Mouse (Mus musculus) gastrocnemius, adult 8-10 months (tissue): ENCODE measurements around the gene Hjurp. TPM values are rescaled to one million over a fixed set of nuclear protein-coding genes. Genes with fewer than 3 reads are reported as not detected.

Source experiments
- DNase-seq, 2 experiments: peaks; one replicate each; pipeline ENCODE4 v3.0.0; 2022; ENCODE audit warnings: low spot score in 2 of 2
- total RNA-seq, 4 experiments: library from RNA; stranded (reverse); gene quantifications; 2 replicates each; pipeline ENCODE4 v1.2.4; 2022

Gene Hjurp
- total RNA-seq, 4 experiments from 2014 or later = 4.4 to 6.3 (median 4.7) TPM

DNA sequence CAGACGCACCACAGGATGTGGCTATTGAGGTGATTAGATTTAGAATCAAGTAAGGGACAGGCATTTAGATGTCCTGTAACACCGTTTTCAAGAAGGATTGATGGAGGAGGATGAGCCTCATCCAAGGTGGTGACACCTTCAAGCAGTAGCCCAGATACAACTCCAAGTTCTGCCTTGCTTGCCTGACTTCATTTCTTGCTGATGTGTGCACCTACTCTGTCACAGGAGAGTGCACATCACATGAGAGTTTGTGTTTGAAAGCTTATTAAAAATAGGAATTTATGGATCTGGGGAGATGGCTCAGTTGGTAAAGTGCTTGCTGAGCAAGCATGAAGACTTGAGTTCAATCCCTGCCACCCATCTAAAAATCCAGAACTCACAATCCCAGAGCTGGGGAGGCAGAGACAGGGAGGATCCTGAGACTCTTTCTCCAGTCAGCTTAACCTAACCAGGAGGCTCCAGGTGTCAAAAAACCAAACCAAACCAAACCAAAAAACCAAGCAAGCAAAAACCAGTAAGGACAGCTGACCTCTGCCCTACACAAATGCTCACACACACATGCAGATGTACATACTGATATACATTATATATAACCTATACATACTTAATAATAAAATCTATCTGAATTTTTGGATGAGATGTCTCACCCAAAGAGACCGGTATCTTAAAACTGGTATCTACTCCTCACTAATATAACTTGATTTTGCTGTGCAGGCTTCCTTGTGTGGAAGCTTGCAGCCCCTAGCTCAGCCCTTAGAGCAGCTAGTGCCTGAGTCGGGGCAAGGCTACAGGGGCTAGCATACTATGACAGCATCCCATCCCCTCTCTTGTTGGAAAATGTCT lies 21.5 kb upstream of the Hjurp start:
- DNase-seq = no peak

DNA sequence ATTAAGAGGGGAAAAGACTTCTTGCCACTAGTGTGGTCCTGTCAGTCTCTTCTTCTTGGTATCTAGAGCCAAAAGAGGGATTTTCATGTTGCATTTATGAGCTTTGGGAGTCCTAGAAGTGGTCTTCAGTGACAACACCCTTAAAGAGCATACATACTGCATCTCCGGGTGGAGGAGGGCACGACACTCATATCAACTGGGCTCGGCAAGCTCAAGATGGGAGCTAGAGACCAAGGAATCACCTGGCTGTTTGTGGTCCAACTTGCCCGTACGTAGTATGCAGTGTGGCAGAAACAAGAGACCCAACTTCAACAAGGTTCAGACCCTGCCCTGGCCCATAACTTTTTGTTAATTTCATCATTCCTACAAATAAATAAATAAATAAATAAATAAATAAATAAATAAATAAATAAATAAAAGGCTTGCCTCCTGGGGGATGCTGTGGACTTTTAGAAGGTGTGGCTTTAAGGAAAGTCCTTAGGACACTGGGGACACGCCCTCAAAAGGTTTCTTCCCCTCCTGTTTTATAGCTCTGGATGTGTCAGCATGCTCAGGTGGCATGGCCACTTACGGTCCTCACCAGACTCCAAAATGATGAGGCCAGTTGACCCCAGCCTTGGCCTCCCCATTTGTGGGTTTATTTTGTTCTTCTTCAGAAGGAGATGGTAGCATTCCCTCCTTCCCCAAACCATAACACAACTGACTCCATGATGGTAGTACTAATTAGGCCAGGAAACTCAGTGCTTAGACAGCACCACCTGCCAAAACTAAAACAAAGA lies 20.2 kb upstream of the Hjurp start:
- no peak for DNase-seq

GRCm38 (mm10) chr1:88296171-88296920 lies 18.9 kb upstream of the Hjurp start:
- DNase-seq = no peak

DNA sequence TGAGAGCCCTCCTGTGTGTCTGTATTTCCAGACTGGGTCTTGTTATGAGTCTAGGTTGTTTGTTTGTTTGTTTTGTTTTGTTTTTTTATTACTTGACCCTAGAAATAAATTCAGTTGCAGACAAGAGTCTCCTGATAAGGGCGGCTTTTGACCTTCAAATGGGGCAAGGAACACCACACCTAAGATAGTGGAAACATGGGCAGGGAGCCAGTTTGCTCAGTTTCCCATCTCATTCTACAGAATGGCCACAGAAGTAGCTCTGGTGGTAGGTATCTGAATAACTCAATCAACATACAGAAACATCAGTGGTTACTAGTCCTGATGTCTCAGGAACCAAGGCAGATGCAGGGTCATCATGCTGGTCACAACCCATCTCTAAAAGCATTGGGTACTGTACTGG lies 17.2 kb upstream of the Hjurp start:
- DNase-seq = no peak

DNA sequence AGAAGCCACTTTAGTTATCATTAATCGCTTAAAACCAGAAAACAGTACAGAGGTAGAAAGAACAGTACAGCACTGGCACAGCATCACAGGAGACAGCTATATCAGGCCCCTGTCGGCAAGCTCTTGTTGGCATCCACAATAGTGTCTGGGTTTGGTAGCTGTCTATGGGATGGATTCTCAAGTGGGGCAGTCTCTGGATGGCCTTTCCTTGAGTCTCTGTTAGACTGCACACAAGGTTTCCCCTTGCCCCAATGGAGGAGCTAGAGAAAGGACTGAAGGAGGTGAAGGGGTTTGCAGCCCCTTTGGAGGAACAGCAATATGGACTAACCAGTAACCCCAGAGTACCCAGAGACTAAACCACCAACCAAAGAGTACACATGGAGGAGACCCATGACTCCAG lies 14.6 kb upstream of the Hjurp start:
- no peak for DNase-seq

- no peak for DNase-seq
These were observed 14.1 kb upstream of the Hjurp start for GRCm38 (mm10) chr1:88291409-88292005.

DNA sequence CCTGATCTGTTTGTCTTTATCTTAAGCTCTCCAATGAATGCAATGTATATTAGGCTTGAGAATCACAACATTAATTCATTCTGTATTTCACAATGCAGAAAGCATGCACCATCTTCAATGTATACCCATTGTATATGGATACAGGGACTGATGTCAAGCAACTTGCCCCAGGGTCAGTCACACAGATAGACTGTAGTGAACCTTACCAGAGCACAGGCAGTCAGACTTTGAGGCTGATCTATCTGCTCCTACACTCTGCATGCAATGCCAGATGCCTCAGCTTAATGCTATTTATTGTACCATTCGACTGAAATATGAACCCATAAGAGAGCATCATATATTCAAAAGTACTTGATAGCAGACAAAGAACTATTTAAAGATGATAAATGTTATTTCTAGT lies 13.1 kb upstream of the Hjurp start:
- DNase-seq = no peak

DNA sequence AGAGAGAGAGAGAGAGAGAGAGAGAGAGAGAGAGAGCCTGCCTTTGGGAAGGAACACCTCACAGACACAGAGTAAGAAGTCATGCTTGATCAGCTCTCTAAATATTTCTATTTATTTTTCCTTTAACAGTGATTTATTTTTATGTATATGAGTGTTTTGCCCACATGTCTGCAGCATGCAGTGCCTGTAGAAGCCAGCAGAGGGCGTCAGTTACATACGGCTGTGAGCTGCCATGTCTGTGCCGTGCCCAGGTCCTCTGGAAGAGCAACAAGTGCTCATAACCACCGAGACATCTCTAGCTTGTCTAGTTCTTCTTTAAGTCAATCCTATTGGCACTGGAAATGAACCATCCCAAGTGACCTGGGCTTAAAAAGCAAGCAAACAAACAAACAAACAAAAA lies 12.5 kb upstream of the Hjurp start:
- peak in 1 of 2 experiments; percentile 35 for DNase-seq

- no peak for DNase-seq
These were observed 11.7 kb upstream of the Hjurp start for GRCm38 (mm10) chr1:88289152-88289551.

DNA sequence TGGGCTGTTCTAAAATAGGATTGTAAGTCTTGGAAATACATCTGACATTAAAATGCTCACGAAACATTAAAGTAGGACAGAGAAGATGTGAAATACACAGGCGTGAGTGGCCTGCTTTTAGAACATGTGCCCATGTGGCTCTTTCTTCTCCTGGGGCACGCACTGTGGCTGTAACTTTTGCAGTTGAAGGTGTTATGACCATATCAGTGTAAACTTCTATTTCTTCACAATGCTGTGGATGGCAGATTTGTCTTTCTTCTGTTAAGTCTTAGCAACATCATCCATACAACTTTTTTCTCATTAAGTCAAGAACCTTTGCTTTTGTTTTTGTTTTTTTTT lies 11.3 kb upstream of the Hjurp start:
- DNase-seq = no peak

GRCm38 (mm10) chr1:88288056-88288788 lies 10.8 kb upstream of the Hjurp start:
- DNase-seq = no peak

GRCm38 (mm10) chr1:88287697-88287980 lies 10.2 kb upstream of the Hjurp start:
- peak in 1 of 2 experiments; percentile 24 for DNase-seq

DNA sequence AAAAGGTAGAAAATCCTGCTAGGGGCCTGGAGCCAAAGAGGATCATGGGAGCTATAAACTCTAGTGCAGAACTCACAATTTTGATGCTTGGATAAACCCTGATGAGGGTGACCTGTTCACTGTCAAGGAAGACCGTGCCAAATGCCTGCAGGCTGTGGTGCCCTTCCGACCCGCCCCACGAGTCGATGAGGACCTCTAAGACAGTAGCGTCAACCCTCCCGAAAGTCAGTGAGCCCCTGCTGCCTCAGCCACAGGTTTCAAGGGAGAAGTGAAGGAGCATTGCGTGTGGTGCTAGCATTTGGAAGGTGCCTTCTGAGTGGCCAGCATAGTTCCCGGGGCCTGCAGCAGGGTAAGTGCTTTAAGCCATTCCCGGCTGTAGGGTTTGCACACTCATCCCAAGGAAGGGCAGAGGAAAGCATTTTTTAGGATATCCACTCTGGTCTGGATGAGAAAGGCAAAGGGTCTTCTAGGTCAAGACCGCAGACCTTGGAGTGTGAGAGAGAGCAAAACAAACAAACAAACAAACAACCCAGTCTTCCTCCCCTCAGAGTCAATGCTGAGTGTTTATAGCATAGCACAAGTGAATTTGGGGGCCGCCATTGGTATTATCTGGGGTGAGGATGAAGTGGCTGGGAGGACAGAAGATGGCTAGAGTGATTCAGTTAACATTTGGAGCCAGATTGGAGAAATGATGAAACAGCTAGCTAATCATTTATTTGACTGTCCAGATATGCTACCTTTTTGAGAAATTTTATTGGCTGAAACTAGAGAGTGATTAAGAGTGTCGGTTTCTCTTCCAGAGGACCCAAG lies 9.7 kb upstream of the Hjurp start:
- DNase-seq = no peak

DNA sequence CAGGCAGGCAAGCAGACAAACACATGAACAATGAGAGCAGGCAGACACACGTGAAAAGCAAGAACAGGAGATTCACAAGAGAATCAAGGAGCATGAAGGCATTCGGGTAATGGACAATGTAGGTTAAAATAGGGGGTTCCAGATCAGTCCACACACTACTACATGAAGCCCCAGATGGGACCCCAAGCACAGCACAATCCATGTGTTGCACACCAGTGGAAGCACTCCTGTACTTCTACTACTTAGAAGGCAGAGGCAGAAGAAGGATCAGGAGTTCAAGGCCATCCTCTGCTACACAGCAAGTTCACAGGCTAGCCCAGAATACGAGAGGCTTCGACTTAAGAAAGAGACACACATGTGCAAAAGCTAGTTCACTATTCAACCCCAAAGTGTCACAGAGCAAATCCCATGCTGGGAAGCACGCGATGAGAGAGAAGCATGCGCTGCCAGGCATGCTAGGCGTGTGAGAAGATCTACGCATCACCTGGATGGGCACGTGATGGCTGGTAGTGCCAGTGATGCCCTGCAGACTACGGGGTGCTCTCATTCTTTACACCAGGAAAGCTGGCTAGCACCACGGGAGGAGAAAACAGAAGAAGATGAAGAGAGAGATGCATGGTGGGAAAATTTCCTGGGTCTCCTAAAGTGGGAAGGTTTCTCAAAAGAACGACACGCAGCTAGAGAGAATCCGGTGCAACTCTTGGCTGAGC lies 8.9 kb upstream of the Hjurp start:
- DNase-seq = no peak

DNA sequence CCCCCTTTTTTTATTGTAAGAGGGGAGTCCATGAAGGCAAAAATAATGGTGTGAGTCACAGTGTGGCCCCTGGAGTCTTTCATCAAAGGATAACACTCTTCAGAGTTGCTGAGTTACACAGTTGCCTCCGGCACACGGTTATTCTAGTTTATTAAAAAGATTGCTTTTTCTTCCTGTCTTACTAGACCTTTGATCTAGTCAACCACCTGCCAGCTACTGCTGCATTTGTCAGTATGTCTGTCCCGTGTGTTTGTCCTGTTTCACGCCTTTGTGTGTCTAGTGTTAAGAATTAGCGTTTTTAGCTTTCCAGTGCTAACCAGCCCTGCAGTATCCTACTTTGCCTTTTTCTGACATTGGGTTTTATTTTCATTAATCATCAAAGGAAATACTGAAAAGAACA lies 8.2 kb upstream of the Hjurp start:
- DNase-seq = no peak

DNA sequence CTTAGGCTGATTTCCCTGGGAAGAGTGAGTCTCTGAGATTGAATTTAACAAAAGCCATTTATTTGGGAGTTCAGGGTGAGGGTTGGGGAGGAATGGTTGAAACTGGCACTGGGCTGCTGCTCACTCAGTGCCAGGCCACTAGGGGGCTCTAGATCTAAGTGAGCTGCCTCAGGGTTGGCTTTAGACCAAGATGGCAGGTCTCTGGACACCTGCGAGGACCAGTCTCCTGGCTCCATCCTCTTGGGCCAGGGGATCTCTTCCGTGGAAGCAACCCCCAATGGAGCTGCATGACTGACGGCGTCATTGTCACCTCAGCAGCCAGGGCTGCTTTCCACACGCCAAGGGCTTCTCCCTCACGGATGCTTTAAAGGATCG lies 7.5 kb upstream of the Hjurp start:
- DNase-seq = no peak

DNA sequence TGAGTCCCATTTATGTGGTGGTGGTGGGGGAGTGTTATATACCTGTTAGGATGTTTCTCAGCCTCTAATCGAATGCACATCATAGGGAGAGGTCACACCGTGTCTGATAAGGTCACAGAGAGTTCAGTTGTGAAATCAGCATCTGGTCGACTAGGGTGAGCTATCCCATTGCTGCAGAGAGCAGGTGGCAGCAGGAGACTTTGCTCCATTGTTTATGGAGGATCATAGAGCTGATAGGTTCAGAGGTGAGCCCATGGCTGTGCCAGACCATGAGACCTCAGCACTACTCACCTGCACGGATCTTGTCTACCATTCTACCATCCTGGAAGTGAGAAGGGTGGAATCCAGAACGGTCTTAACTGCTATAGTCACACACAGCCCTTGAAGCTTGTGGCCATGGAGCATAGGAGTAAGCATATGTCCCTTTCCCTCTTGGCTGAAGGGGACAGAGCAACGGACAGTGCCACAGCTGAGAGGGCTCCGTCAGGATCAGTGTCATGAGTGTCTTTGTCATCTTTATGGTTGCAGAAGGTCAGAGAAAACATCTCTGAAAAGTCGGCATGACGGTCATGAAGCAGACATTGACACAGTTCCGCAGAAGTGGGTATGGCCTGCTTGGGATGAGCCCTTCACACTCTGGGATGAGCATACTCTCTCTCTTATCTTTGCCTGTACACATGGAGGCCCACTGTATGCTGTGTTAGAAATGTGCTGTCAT lies 7.0 kb upstream of the Hjurp start:
- DNase-seq = no peak

DNA sequence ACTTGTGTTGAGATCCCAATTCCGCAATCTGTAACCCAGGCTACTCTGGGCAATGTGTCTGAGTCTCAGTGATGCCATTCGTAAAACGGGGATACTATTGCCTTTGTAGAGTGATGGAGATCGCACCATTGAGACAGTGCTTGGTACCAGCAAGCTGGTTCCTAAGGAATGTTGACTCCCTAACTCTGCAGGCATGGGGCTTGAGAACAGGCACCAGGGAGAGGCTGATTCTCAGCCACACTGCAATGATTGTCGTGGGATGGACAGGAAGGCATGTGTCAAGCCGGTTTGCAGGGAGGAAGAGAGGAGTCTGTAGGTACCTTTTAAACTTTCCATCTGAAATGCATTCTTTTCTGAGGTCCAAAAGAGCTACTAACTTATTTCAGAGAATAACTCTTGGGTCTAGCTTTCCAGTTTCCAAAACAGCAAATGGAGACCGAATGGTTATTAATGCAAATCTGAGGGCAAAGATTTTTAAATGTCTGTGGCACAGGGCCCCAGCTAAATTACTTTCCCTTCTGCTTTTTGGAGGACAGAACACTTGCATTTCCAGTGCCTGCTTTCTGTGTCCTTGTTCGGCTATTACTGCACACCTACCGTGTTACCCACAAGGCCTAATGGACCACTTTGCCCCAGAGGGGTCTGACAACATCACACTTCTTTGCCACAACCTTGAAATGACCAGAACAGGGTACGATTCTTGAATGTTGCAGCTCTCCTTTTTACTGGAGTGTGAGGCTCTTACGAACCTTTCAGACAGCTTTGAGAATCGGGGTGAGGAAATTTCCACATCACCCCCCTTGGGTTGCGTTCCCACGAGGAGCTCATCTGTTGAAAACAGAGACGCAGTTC lies 6.2 kb upstream of the Hjurp start:
- DNase-seq = no peak
